Mouse (Mus musculus): ENCODE data around the gene Specc1l.

DNA sequence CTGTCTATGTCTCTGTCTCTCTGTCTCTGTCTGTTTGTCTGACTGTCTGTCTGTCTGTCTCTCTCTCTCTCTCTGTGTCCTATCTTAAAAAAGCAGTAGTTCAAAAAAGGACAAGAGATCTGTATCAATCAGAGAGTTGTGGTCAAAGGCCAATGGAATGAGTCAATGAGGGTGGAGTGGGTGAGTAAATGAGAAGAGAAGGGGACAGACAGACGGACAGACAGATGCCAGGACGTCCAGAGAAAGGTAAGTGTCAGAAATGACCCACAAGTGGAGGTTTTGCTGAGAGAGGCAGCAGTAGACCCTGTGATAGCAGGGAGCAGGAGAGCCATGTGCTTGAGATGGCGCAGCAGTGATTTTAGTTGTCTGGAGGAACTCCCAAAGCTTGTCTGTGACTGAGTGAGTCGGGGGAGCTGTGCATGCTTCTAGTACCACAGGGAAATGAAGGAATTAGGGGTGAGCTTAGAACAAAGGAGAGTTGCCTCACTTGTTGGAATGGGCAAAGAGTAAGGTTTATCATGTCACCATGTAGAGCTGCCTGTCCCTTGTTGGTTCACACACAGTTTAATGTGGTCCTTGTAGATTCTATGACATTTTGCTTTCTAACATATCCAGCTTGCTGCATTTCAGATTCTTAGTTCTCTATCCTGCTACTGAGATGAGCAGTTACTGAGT is 10.2 kb downstream of the Specc1l start:
- no peak for TF ChIP-seq CTCF (IDR thresholded peaks at IDR 0.05; ENCODE audit: low read depth)
- TF ChIP-seq EP300 (optimal IDR thresholded peaks at IDR 0.05): no peak
